Mouse (Mus musculus) CH12.LX (cell line): ENCODE measurements around the gene Gm20481.

Experiments used
- CTCF ChIP-seq, 2 experiments: IDR thresholded peaks in 1 of 2; conservative IDR thresholded peaks in 1 of 2; 2 replicates each; pipeline ENCODE4 v1.5.1; 2011 to 2012; ENCODE audit warnings: low read depth in 2 of 2, low read length in 2 of 2, improper control_type of control experiment in 1 of 2, inconsistent platforms in 1 of 2, mild to moderate bottlenecking in 1 of 2, moderate library complexity in 1 of 2
- E2F4 ChIP-seq: IDR thresholded peaks from 2 replicates; pipeline ENCODE4 v1.6.1; 2011; ENCODE audit warnings: low read depth, low read length, improper control_type of control experiment; ENCODE audit not compliant: insufficient replicate concordance
- ELF1 ChIP-seq: IDR thresholded peaks from 2 replicates; pipeline ENCODE4 v1.6.1; 2014; ENCODE audit warnings: low read depth, mild to moderate bottlenecking, inconsistent platforms, low read length, improper control_type of control experiment
- GABPA ChIP-seq: IDR thresholded peaks from 2 replicates; pipeline ENCODE4 v1.6.1; 2012; ENCODE audit warnings: low read depth, low read length, improper control_type of control experiment, inconsistent platforms; ENCODE audit not compliant: insufficient replicate concordance
- KAT2A ChIP-seq: IDR thresholded peaks from 2 replicates; pipeline ENCODE4 v1.6.1; 2012; ENCODE audit warnings: low read length, improper control_type of control experiment, inconsistent platforms; ENCODE audit not compliant: insufficient replicate concordance
- MAFK ChIP-seq: IDR thresholded peaks from 2 replicates; pipeline ENCODE4 v1.6.1; 2011; ENCODE audit warnings: low read length, improper control_type of control experiment; ENCODE audit not compliant: insufficient replicate concordance
- MEF2A ChIP-seq: IDR thresholded peaks from 2 replicates; pipeline ENCODE4 v1.6.1; 2014; ENCODE audit warnings: low read depth, mild to moderate bottlenecking, inconsistent platforms, low read length, improper control_type of control experiment, borderline replicate concordance
- MXI1 ChIP-seq: IDR thresholded peaks from 2 replicates; pipeline ENCODE4 v1.6.1; 2011; ENCODE audit warnings: mild to moderate bottlenecking, low read depth, low read length, improper control_type of control experiment
- POLR2A ChIP-seq: IDR thresholded peaks from 2 replicates; pipeline ENCODE4 v1.6.1; 2011; ENCODE audit warnings: low read depth, mild to moderate bottlenecking, improper control_type of control experiment, low read length
- SMC3 ChIP-seq: IDR thresholded peaks from 2 replicates; pipeline ENCODE4 v1.6.1; 2011; ENCODE audit warnings: low read depth, low read length, improper control_type of control experiment
- TBP ChIP-seq: conservative IDR thresholded peaks from 2 replicates; pipeline ENCODE4 v1.6.1; 2011; ENCODE audit warnings: low read depth, low read length, improper control_type of control experiment
- UBTF ChIP-seq: IDR thresholded peaks from 2 replicates; pipeline ENCODE4 v1.6.1; 2012; ENCODE audit warnings: low read depth, mild to moderate bottlenecking, inconsistent platforms, low read length, improper control_type of control experiment, moderate library complexity
- ZC3H11A ChIP-seq: IDR thresholded peaks from 2 replicates; pipeline ENCODE4 v1.6.1; 2012; ENCODE audit warnings: low read depth, mild to moderate bottlenecking, inconsistent platforms, low read length, improper control_type of control experiment
- ZKSCAN1 ChIP-seq: IDR thresholded peaks from 2 replicates; pipeline ENCODE4 v1.6.1; 2012; ENCODE audit warnings: low read depth, inconsistent platforms, low read length, improper control_type of control experiment, borderline replicate concordance

DNA sequence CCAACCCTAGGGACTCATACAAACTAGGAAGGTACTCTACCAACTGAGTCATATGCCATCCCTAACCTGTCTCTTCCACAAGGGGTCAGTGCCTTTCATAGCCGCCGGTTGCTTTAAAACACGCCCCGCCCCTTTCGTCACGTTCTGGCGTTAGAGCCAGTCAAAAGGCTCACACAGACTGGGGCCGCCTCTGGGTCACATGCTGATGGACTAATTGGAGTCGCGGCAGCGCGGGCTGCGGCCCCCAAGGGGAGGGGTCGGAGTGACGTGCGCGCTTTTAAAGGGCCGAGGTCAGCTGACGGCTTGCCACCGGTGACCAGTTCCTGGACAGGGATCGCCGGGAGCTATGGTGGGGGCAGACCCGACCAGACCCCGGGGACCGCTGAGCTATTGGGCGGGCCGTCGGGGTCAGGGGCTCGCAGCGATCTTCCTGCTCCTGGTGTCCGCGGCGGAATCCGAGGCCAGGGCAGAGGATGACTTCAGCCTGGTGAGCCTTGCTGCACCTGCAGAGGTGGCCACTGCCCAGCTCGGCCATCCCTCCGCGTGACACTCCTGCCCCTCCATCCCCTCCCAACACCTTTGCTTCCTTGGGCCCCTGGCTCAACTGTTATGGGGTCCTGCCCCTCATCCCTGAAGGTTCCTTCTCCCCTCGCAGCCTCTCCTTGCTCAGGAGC lies 38.5 kb upstream of the Gm20481 start, which contains the start of gene Neu1:
- TF ChIP-seq POLR2A (peak; percentile 78), GABPA (no peak), TBP (peak; percentile 85), ZKSCAN1 (no peak), MXI1 (peak; percentile 29), MAFK (no peak), KAT2A (no peak), SMC3 (peak; percentile 59), ELF1 (peak; percentile 63), UBTF (no peak), MEF2A (no peak), CTCF (conservative IDR thresholded peaks at IDR 0.05 in 1 of 2, IDR thresholded peaks at IDR 0.05 in 1 of 2; ENCODE audit: low read depth in 2 of 2, low read length in 2 of 2) (peak in 1 of 2 experiments; percentile 77; a peak in 3 of 4 replicates), E2F4 (peak; percentile 33; the same call in 1 of the 2 replicates), ZC3H11A (no peak)
